Mouse (Mus musculus): Measurements from ENCODE around the gene Bdkrb1.

- TF ChIP-seq POLR2A (IDR thresholded peaks at IDR 0.05; ENCODE audit: low read depth, low read length), result no peak
- TF ChIP-seq CTCF (IDR thresholded peaks at IDR 0.05; ENCODE audit: extremely low read depth, insufficient read depth, insufficient read length, insufficient replicate concordance), result no peak
These were observed 9.4 kb upstream of the Bdkrb1 start for GRCm38 (mm10) chr12:105593471-105593870.

All from spleen, adult 2 months (tissue).